Mouse (Mus musculus): ENCODE measurements at regions not wholly inside any gene's neighbourhood (a gene's known extent, or its start where the extent isn't known, plus 50 kb on each side); places are given as distances from the start of the nearest gene placed in this dataset.

- DNase-seq, result no peak
Measured at GRCm38 (mm10) chr14:67181586-67181985, 1172.6 kb upstream of the Gulo start.

- no peak for DNase-seq
Measured at GRCm38 (mm10) chr14:67179549-67179948, 1170.5 kb upstream of the Gulo start.

- no peak for DNase-seq
Measured at GRCm38 (mm10) chr14:67178329-67179039, 1169.5 kb upstream of the Gulo start.

GRCm38 (mm10) chr14:67176672-67177071 is 1167.7 kb upstream of the Gulo start:
- no peak for DNase-seq

- no peak for DNase-seq
Measured at GRCm38 (mm10) chr14:67176100-67176499, 1167.1 kb upstream of the Gulo start.

- no peak for DNase-seq
Measured at GRCm38 (mm10) chr14:67174929-67175328, 1165.9 kb upstream of the Gulo start.

- no peak for DNase-seq
Measured at GRCm38 (mm10) chr14:67170801-67171200, 1161.8 kb upstream of the Gulo start.

- no peak for DNase-seq
Measured at GRCm38 (mm10) chr14:67170248-67170647, 1161.2 kb upstream of the Gulo start.

- DNase-seq, result no peak
Measured at GRCm38 (mm10) chr14:67169201-67169600, 1160.2 kb upstream of the Gulo start.

GRCm38 (mm10) chr14:67159996-67160395 is 1151.0 kb upstream of the Gulo start:
- no peak for DNase-seq

GRCm38 (mm10) chr14:67158867-67159266 is 1149.9 kb upstream of the Gulo start:
- no peak for DNase-seq

GRCm38 (mm10) chr14:67156366-67156765 is 1147.4 kb upstream of the Gulo start:
- DNase-seq, result peak; percentile 65

GRCm38 (mm10) chr14:67153621-67154020 is 1144.6 kb upstream of the Gulo start:
- DNase-seq, result peak; percentile 56

- DNase-seq, result peak; percentile 36
Measured at GRCm38 (mm10) chr14:67149961-67150471, 1141.0 kb upstream of the Gulo start.

GRCm38 (mm10) chr14:67149091-67149490 is 1140.1 kb upstream of the Gulo start:
- DNase-seq, result no peak

- DNase-seq, result no peak
Measured at GRCm38 (mm10) chr14:67146602-67147001, 1137.6 kb upstream of the Gulo start.

GRCm38 (mm10) chr14:67145046-67145445 is 1136.0 kb upstream of the Gulo start:
- DNase-seq, result peak; percentile 76

GRCm38 (mm10) chr14:67144461-67144985 is 1135.5 kb upstream of the Gulo start:
- no peak for DNase-seq

GRCm38 (mm10) chr14:67143826-67144225 is 1134.8 kb upstream of the Gulo start:
- no peak for DNase-seq

GRCm38 (mm10) chr14:67142556-67143250 is 1133.7 kb upstream of the Gulo start:
- no peak for DNase-seq

- DNase-seq, result peak; percentile 55
Measured at GRCm38 (mm10) chr14:67141581-67142441, 1132.8 kb upstream of the Gulo start.

GRCm38 (mm10) chr14:67141151-67141550 is 1132.1 kb upstream of the Gulo start:
- DNase-seq, result no peak
